17 mouse cellular contexts compared by ENCODE assay signal in the genomic region with DNA sequence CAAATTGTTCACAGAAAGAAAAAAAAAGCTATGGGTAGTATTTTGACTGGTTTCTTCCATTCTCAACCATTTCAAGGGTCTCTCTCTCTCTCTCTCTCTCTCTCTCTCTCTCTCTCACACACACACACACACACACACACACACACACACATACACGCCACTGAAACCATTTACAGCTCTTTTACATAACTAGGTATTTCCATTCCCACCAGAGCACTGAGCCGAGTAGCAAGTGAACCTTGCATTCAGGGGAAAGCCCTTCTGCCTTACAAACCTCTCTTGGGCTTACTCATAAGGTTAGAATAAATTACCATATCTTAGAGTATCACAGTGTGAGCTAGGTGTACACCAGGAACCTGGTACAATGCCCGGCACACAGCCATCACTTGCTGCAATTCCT.
"Had no signal": no experiment of that assay in that cellular context is flagged by ENCODE, and none has a peak within 500 bp of the region (broad histone marks: within the 10 kb centered on the region; RNA-seq: fewer than 3 reads in every experiment).

No protein-coding gene starts in this region.

- H3K4me3 ChIP-seq: neural tube, embryonic 12.5 days; neural tube, embryonic 13.5 days; neural tube, embryonic 15.5 days; stomach, embryonic 15.5 days had no signal

- H3K9ac ChIP-seq: neural tube, embryonic 12.5 days; neural tube, embryonic 13.5 days; neural tube, embryonic 15.5 days; stomach, embryonic 15.5 days had no signal

- H3K27ac ChIP-seq: neural tube, embryonic 12.5 days; neural tube, embryonic 13.5 days; neural tube, embryonic 15.5 days; stomach, embryonic 15.5 days; stomach, postnatal 0 days had no signal

- H3K27me3 ChIP-seq: neural tube, embryonic 12.5 days; neural tube, embryonic 15.5 days; stomach, embryonic 15.5 days had no signal

- DNase-seq: retina, postnatal 1 day; right cerebral cortex, adult 18-20 months; right cerebral cortex, postnatal 14 days; right cerebral cortex, postnatal 25 days; right cerebral cortex, postnatal 4 days; spleen, adult 18-20 months; thymus, adult 18-20 months; thymus, adult 2 months; thymus, postnatal 14 days; thymus, postnatal 25 days; thymus, postnatal 36 days; thymus, postnatal 4 days had no signal

- H3K4me1 ChIP-seq: stomach, embryonic 15.5 days had no signal

- H3K36me3 ChIP-seq: neural tube, embryonic 12.5 days; neural tube, embryonic 13.5 days; neural tube, embryonic 15.5 days; stomach, embryonic 15.5 days had no signal

- H3K9me3 ChIP-seq: neural tube, embryonic 12.5 days; neural tube, embryonic 13.5 days; neural tube, embryonic 15.5 days; stomach, embryonic 15.5 days had no signal

- H3K4me2 ChIP-seq: neural tube, embryonic 12.5 days; neural tube, embryonic 13.5 days; neural tube, embryonic 15.5 days; stomach, embryonic 15.5 days had no signal
